Mouse (Mus musculus): Measurements from ENCODE around the gene Slc24a1. TPM values are rescaled to one million over a fixed set of nuclear protein-coding genes. Genes with fewer than 3 reads are reported as not detected.

Gene Slc24a1
- polyA plus RNA-seq, 1 experiment from 2014 or later = 0.04 TPM

GRCm38 (mm10) chr9:64903386-64903785, 48.0 kb downstream of the Slc24a1 start:
- 52% methylated on average over 3 of the region's 3 CpGs for WGBS
- H3K9ac ChIP-seq (ENCODE audit: low read length) = no peak overlapping the region
- no peak overlapping the region for H3K4me3 ChIP-seq (ENCODE audit: low read length)
- no peaks in the 10 kb centered on the region for H3K9me3 ChIP-seq (replicated peaks; ENCODE audit: control insufficient read depth, low read length)
- H3K36me3 ChIP-seq (ENCODE audit: control insufficient read depth, insufficient read depth) = peaks cover 5% of the 10 kb centered on the region; the same call in 1 of the 2 replicates
- H3K27me3 ChIP-seq (ENCODE audit: control insufficient read depth, insufficient read depth, low read length) = no peaks in the 10 kb centered on the region
- no peaks in the 10 kb centered on the region for H3K4me1 ChIP-seq (ENCODE audit: control insufficient read depth, insufficient read depth, low read length)
- no peak for ATAC-seq (replicated peaks; ENCODE audit: extremely low read depth, insufficient read depth, low FRiP score)
- H3K4me2 ChIP-seq (ENCODE audit: low read depth, low read length) = no peak overlapping the region
- H3K27ac ChIP-seq (ENCODE audit: low read length) = no peak overlapping the region

GRCm38 (mm10) chr9:64902866-64903265, 48.5 kb downstream of the Slc24a1 start:
- Histone ChIP-seq H3K36me3 (ENCODE audit: control insufficient read depth, insufficient read depth) (peaks cover 5% of the 10 kb centered on the region; the same call in 1 of the 2 replicates), H3K9me3 (replicated peaks; ENCODE audit: control insufficient read depth, low read length) (no peaks in the 10 kb centered on the region), H3K27ac (ENCODE audit: low read length) (no peak overlapping the region), H3K27me3 (ENCODE audit: control insufficient read depth, insufficient read depth, low read length) (no peaks in the 10 kb centered on the region), H3K4me1 (ENCODE audit: control insufficient read depth, insufficient read depth, low read length) (no peaks in the 10 kb centered on the region), H3K4me2 (ENCODE audit: low read depth, low read length) (no peak overlapping the region), H3K4me3 (ENCODE audit: low read length) (no peak overlapping the region), H3K9ac (ENCODE audit: low read length) (no peak overlapping the region)
- no peak for ATAC-seq (replicated peaks; ENCODE audit: extremely low read depth, insufficient read depth, low FRiP score)
- WGBS = 27% methylated on average over 4 of the region's 4 CpGs

DNA sequence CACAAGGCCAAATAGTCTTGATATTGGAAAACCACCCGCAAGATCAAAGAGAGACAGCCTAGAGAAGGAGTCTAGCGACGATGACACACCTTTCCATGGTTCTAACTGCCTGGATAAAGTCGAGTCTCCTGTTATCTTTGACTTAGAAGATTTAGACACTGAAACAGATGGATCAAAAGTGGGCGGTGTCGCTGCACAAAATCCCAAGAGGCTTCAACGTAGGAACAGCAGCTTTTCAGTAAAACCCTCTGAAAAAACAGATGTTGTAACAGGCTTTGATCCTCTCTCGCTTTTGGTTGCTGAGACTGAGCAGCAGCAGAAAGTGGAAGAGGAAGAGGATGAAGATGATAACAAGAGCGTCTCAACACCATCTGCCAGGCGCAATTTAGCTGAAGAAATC, 54.8 kb downstream of the Slc24a1 start:
- no peak overlapping the region for H3K27ac ChIP-seq (ENCODE audit: low read length)
- no peak for ATAC-seq (replicated peaks; ENCODE audit: extremely low read depth, insufficient read depth, low FRiP score)
- H3K4me3 ChIP-seq (ENCODE audit: low read length) = no peak overlapping the region
- H3K4me1 ChIP-seq (ENCODE audit: control insufficient read depth, insufficient read depth, low read length) = no peaks in the 10 kb centered on the region
- H3K9ac ChIP-seq (ENCODE audit: low read length) = no peak overlapping the region
- no peaks in the 10 kb centered on the region for H3K9me3 ChIP-seq (replicated peaks; ENCODE audit: control insufficient read depth, low read length)
- WGBS = 84% methylated on average over 10 of the region's 10 CpGs
- no peaks in the 10 kb centered on the region for H3K27me3 ChIP-seq (ENCODE audit: control insufficient read depth, insufficient read depth, low read length)
- peaks cover 13% of the 10 kb centered on the region for H3K36me3 ChIP-seq (ENCODE audit: control insufficient read depth, insufficient read depth)
- H3K4me2 ChIP-seq (ENCODE audit: low read depth, low read length) = no peak overlapping the region

DNA sequence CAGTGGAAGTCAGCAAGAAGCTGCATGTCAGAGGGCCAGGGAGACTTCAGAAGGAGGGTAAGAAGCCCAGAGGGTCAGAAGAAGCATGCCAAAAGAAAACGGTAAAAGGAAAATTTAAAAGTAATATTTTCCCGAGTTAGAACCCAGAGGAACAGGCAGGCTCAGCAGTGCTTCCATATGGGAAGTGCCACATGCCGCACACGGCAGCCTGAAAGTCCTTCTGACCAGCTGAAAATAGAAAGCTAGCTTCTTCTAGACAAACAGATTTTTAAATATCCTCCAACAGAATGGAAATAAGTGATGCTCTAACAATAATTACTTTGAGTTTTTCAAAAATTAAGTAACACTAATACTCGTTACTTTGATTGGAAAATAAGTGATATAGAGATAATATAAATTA, 65.4 kb downstream of the Slc24a1 start:
- Histone ChIP-seq H3K9me3 (replicated peaks; ENCODE audit: control insufficient read depth, low read length) (no peaks in the 10 kb centered on the region), H3K27me3 (ENCODE audit: control insufficient read depth, insufficient read depth, low read length) (no peaks in the 10 kb centered on the region), H3K27ac (ENCODE audit: low read length) (no peak overlapping the region), H3K9ac (ENCODE audit: low read length) (no peak overlapping the region), H3K36me3 (ENCODE audit: control insufficient read depth, insufficient read depth) (no peaks in the 10 kb centered on the region), H3K4me1 (ENCODE audit: control insufficient read depth, insufficient read depth, low read length) (no peaks in the 10 kb centered on the region), H3K4me3 (ENCODE audit: low read length) (no peak overlapping the region), H3K4me2 (ENCODE audit: low read depth, low read length) (no peak overlapping the region)
- no peak for ATAC-seq (replicated peaks; ENCODE audit: extremely low read depth, insufficient read depth, low FRiP score)
- WGBS = 78% methylated on average over 5 of the region's 5 CpGs

Small RNAs within 50 kb of the gene (microRNA-seq; reads per million reads assigned to microRNA genes)
- not detected for gene Gm25640

Other genes starting within 250 kb of the Slc24a1 start
- gene Rab11a, start 213.8 kb downstream of the Slc24a1 start, polyA plus RNA-seq (2015; fragmentation: Nextera tagmentation; extraction: Ambion mirVana) = 287 and 335 TPM in 2 replicates
- gene Dennd4a, start 140.3 kb downstream of the Slc24a1 start, polyA plus RNA-seq (2015; fragmentation: Nextera tagmentation; extraction: Ambion mirVana) = 5.4 and 6.0 TPM in 2 replicates
- gene Ints14, start 9.3 kb upstream of the Slc24a1 start, polyA plus RNA-seq (2015; fragmentation: Nextera tagmentation; extraction: Ambion mirVana) = 36.0 and 38.8 TPM in 2 replicates
- 50.5 and 52.3 TPM in 2 replicates for gene Hacd3, start 70.1 kb upstream of the Slc24a1 start, polyA plus RNA-seq (2015; fragmentation: Nextera tagmentation; extraction: Ambion mirVana)
- 31.5 and 32.3 TPM in 2 replicates for gene Dpp8, start 80.8 kb upstream of the Slc24a1 start, polyA plus RNA-seq (2015; fragmentation: Nextera tagmentation; extraction: Ambion mirVana)
- gene Igdcc4, start 149.9 kb upstream of the Slc24a1 start, polyA plus RNA-seq (2015; fragmentation: Nextera tagmentation; extraction: Ambion mirVana) = 8.1 and 10.8 TPM in 2 replicates
- gene Igdcc3, start 189.6 kb upstream of the Slc24a1 start, polyA plus RNA-seq (2015; fragmentation: Nextera tagmentation; extraction: Ambion mirVana) = 0.17 and 0.30 TPM in 2 replicates
- 5.4 and 6.5 TPM in 2 replicates for gene Parp16, start 243.7 kb upstream of the Slc24a1 start, polyA plus RNA-seq (2015; fragmentation: Nextera tagmentation; extraction: Ambion mirVana)

All from heart, embryonic 16.5 days (tissue).